Mouse (Mus musculus) left cerebral cortex, adult 9 months (tissue): ENCODE results near the gene Higd1c.
A peak's percentile ranks its signal among the peaks of the same experiment; 100 is the strongest.
"Not testable (repeated sequence)": the region's sequence is repeated elsewhere in the genome, so short reads cannot be mapped to it uniquely, and the experiment has no call there.

Experiments used
- DNase-seq, 2 experiments: peaks; one replicate each; pipeline ENCODE4 v3.0.0; 2022; ENCODE audit warnings: low spot score in 2 of 2

The Higd1c gene

DNA sequence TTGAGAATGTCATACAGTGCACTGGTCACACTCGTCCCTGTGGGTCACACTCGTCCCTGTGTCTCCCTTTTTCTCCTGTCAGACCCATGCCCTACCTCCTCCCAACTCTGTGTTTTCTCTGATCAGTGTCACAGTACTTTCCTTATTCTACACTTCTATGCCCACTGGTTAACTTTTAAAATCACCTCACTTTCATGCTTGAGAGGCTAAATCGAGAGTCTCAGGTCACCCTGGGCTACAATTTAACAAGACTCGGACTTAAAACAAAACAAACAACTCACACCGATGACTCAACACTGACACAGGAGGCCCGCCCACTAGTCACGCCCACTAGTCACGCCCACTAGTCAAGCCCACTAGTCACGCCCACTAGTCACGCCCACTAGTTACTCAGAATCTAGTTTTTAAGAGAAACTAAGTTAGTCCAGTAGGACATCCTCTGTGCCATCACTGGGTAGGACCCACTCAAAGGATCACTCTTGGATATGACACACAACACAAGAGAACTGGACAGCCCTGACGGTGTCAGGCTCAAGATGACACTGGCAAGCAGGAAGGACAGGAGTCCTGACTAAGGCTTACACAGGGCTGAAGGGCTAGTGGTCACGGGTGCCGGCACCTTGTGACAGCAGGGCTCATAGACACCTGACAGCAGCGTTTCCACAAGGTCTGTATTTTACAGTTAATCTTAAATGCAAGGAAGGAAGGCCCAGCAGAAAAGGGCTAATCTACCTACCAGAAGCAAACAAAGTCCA lies 46.8 kb downstream of the Higd1c start:
- DNase-seq: no peak

DNA sequence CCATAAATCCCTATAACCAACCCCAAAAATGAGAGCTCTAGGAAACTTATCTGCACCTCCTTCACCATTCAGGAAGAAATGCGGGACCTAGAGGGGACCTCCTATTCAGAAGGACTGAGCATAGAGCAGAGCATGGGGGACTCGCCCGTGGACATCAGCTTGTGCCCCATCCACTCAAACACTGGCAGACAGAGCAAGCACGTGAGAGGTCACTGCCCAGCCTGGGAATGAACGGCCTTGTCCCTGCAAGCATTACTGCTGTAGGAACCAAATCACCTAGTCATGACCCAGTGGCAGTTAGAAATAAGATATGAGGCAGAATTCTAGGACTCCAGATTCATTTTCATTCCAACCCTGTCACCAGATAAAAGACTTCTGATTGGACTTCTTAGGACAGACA lies 47.4 kb downstream of the Higd1c start:
- no peak for DNase-seq

DNA sequence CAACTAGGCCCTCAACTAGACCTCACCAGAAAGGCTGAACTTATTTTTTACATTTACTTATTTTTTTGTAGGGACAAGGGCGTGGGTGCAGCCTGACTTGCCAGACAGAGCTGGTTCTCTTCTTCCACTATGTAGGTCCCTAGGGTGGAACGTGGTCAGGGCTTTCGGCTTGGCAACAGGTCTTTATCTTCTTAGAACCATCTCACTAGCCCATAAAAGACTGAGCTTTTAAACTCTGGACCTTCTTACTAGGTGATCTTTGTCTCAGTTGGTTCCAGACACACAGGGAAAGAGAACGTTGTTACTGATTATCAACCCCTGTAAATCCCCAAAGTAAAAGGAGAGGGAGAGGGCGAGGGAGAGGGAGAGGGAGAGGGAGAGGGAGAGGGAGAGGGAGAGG lies 49.0 kb downstream of the Higd1c start:
- DNase-seq: no peak

DNA sequence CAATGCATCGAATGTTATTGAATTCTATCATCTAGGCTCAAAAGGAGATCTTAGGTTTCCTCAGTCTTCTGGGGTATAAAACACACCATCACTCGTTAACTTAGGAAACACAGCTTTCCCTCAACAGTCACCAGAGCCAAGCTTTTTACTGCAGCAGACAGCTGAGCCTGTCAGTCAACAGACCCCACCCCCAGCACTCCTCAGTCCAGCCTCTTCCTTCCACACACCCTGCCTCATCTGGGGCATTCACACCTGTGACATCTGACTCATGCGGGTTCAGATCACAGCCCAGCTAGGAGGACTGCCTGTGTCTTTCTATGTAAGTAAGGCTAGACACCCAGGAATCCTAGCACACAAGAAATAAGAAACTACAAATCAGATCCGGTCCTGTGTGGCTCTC lies 49.7 kb downstream of the Higd1c start:
- DNase-seq: no peak

DNA sequence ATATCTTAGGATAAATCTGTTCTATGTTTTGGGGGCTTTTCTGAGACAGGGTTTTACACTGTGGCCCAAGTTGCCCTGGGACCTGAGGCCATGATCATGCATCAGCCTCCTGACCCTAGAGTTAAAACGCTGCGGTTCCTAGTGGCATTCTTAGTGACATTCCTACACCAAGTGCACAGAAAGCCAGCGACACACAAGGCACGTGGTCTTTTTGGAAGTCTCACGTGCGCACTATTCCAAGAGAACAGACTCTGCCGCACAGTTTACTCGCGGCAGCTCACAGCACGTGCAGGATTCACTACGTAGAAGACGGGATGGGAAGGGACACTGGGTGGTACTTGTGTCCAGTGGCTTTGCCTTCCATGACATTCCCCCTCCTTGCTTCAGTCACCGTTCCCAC lies 50.6 kb downstream of the Higd1c start:
- DNase-seq: no peak

DNA sequence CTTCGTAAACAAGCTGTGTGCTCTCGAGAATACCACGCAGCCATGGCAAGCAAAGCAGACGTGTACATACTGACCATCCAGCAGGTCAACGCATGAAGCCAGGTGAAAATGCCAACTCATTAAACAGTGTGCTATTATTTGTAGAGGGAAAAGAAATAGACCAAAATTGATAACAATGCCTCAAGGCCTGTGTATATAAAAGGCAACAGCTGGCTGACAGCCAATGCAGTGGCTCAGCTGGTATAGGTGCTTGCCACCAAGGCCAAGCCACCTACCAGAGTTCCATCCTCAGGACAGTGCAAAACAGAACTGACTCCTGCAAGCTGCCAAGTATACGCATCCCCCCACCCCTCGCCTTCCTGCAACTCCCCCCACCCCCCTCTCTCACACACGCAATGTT lies 51.3 kb downstream of the Higd1c start:
- no peak for DNase-seq

DNA sequence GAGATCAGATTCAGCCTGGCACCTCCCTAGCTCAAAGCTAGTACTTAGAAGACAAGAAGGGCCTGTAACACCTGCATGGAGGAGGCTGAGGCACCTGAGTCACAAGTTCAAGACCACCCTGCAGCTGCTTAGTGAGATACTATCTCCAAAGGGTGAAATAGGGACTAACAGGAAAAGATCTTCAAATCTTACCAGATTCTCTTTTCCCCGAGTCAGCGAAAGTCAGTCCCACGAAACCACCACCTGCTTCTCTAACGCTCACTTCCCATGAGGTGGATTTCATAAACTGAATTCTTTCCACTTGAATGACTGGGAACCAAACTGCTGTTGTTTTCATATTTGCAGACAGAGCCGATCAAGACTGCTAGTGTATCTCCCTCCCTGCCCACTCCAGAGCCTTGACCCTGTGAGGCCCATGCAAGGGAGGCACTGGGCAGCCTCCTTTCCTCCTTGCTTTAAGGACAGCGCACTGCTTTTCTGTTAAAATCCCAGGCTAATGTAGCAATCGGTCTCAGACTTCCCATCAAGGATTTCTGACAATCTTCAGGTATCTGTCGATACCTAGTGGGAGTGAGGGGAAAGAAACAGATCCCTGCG lies 53.6 kb downstream of the Higd1c start:
- no peak for DNase-seq

DNA sequence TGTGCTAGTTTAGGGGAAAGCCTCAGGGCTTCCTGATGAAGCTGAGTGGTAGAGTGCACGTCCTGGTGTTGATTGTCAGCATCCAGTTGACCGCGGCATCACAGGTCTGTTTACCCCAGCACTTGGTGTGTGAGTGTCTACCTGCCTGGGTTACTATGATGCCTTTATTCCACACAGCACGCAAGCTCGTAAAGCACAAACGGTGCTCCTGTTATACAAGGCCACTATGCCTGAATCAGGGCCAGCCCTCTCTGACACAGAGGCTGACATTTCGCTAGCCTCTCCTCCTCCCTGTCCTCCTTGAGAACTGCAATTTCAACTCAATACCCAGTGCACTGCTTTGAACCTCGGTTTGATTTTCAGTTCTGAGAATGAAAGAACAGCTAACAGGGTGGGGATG lies 55.0 kb downstream of the Higd1c start:
- DNase-seq: no peak

DNA sequence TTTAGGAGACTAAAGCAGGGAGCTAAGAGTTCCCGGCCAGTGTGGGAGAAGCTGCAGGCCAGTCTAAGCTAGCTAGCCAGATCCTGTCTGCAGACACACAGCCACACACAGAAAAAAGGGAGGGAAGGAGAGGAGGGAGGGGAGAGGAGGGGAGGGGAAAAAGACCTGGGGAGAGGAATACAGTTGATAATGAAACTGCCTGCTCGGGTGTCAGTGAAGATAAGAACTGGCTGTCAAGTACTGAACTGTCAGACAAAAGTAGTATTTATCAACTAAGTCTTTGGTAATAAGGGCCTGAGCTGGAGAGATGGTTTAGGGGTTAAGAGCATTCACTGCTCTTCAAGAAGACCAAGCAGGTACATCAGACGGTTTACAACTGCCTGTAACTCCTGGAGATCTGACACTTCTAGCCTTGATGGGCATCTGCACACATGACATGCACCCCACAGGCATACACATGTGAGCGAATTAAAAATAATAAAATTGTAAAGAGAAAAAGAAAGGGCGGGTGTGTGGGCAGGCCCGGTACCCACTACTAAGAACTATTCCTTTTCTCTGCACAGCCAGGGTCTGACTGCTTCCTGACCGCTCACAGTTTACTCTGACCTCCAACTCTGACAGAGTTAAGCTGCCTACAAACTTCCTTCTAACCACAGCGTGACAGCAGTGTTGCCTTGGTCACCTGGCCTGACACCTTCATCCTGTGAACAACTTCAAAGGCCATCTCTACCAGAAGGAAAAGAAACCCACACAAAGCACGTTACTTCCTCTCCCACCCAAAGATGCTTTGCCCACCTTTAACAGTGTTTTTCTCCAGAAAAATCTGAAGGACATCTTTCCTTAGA lies 55.8 kb downstream of the Higd1c start:
- no peak for DNase-seq

DNA sequence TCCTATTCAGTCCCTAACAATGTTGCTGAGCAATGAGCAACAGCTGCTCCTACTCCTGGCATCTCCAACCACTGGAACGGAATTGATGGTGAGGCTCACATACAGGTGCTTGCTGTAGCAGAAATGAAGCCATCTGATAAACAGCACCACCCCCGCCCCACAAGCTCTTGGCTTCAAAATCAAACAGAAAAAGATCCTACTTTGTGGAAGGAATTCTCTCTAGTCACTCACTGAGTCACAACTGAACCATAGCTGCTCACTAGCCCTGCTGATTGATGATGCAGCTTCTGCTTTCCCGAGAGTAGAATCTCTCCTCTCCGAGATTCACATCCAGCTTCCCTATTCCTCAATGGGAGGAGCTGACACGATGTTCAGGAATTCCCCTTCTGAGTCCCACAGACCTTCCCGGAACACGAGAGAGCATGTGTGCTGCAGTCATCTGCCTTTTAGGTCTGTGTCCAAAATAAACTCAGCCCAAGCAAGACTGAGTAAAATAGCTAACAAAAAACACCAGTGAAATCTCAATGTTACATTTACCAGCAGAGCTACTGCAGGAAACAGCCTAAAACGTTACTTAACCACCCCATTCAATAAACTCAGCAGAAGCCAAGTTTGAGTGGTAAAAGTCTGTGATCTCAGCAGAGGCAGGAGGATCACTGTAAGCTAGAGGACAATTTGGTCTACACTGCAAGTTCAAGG lies 56.9 kb downstream of the Higd1c start:
- DNase-seq: no peak

DNA sequence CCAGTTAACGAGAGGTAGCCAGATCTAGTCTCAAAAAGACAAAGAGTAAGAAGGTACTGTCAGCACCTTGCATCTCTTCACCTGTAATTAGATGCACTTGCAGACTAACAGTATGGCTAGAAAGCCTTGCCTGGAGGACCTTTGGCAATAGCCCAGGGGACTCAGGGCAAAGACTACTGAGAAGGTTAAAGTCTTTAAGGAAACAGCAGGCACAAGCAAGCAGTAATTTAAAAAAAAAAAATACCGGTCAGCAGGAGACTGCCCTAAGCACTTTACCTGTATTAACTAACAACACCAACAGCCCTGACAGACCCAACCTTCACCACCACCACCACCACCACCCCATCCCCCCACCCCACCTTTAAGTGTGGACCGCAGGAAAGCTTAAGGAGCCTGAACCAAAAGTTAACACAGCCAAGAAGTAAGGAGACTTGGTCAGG lies 57.4 kb downstream of the Higd1c start, which contains the start of gene Gm5475:
Gene Gm5475 (plus strand): TSS at position 390 of the 440 bp plus-strand sequence.
- DNase-seq: not testable (repeated sequence)

DNA sequence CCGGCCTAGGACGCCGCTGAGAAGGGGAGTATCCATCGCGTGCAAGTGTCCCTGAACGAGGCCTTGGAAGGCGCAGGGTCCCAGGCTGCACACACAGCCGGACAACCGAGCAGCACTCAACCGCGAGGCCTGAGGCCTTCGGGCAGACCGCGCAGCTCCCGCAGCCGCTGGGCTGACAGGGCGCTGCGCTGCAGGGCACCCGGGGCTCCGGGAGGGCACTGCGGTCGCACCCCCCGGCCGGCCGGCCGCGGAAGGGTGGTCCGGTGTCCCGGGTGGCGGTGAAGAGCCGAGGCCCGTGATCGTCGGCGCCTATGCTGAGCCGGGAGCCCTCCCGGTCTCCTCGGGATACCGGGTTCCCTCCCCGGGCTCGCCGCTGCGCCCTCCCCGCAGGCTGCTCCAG lies 58.1 kb downstream of the Higd1c start:
- DNase-seq: no peak

DNA sequence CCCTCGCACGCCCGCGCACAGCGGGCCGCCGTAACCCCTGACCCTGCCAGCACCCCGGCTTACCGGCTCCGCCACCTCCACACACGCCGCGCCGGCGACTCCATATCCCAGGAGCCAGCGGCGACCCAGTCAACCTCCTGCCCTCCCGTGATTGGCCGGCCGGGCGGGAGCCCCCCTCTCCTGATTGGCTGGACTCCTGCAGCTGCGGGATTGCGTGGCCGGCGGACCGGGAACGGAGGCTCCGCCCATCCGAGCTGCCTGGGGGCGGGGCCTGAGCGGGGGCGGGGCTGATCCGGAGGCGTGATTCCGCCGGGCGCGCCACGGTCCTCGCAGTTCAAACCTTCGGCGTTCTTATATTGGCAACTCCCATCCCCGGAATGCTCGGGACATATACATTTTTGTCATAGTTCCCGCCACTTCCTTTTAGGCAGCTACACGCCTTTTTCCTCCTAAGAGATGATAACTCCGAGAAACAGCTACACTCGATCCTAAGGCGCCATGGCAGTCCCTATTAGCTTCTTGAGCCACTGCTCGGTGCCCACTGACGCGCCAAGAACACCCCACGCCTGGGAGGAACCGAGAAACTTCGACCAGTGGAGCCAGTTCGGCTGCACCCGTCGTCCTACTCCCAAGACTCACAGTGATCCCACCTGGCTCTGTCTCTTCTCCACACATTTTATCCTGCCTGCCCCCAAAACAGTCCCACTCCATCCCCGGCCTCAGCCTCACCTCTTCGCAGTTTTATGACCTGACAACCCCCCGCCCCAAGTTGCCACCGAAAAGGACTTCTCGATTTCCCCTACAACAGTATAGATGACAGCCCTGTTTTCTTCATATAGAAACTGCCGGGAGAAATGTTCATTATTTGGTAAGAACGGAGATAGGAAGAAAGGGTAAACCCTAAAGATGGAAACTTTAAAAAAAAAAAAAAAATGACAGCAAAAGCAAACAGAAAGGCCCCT lies 58.8 kb downstream of the Higd1c start:
- DNase-seq: peak; percentile 92 to 96

DNA sequence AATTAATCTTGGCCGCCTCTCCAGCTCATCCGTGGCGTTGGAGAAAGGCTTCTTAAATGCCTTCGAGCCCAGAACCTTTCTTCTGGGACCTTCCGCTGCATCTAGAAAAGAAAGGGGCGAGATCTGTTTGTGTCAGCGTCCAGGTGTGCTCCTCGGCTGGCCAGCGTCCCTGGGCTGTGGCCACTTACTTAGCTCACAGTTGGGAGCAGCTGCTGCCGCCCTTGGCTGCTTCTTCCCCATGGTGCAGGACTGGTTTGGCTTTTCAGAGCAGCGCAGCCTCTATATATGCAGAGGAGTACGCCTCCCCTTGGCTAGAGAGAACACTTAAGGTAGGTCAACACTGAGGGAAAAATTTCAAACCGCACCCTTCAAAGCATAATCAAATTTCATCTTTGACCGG lies 59.6 kb downstream of the Higd1c start:
- DNase-seq: no peak

DNA sequence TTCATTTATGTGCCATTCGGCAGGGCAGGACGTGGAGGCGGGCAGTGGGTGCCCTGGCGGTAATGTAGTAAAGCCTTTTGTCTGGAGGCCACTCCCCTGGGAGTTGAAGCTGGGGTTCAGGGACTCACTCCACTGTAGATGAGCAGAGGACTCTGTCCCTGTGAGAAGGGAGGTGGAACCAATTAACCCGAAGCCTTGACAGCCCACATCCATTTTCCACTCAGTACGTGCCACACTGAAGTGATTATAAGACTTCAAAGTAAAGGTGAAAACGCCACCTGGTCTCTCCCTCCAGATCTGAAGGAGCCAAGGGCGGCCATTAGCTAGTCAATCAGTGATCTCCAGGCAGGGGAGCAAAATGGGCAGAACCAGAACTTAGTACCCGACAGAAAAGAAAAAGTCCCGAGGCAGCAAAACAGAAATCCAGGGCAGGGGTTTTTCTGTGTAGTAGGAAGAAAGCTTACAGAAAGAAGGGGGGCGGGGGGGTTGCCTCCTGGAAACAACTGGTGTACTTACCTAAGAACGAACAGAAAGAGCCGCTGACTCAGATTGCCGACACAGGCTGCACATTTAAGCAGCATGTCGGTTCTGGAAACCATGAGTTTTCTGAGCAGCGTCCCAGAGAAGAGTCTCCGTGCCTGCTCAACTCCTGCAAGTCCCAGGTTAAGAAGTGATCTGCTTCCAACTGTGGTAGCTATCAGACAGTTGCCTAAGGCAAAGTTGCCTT lies 60.2 kb downstream of the Higd1c start, which contains the start of gene Slc11a2:
Gene Slc11a2 (minus strand): TSS at position 677 of the 727 bp plus-strand sequence.
- DNase-seq: no peak

DNA sequence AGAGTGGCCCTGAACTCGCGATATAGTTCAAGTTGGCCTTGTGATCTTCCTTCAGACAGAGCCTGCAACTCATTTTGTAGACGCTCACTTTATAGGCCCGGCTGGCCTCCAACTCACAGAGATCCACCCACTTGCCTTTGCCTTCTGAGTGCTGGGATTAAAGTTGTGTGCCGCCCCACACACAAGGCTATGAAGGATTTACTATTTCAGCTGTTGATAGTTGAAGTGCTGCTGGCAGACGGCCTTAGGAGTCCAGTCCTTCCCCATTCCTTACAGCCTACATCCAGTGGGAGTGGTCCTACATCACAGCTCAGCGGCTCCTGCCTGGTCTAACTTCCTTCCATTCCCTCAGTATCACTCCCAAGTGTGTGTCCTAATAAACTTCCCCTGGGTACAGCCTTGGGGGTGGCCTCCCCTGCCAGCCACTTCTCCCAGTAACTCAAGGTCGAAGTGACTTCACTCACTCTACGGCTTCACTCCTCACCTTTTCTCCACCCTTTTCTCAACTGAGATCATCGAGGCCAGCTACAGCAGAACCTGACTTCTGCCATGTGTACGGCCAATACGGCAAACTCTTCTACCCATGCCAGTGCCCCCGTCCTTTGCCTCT lies 64.1 kb downstream of the Higd1c start:
- DNase-seq: no peak

DNA sequence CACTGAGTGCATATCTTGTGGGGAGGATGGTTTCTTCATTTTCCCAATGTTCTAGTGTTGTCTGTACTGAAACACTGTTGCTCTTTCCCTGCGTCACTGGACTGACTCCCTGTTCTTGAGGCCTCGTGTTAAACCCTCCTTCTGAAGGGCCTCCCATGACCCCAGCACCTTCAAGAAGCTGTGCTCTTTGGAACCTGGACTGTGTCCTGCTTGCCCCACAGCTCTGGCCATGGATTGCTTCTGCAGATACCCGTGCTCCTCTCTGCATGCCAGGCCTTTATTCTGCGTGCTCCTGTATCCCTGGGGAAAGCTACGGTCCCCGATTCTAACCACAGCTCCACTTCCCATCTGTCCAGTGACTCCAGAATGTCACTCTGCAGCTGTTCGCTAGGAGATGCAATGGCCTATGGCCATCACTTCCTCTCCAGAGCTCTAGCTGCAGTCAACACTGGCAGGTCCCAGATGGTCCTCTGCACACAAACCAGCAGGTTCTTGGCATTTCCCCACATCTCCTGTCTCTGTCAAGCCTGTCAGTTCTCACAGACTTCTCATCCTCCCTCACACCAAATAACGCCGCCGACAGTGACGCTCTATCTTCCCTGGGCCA lies 65.7 kb downstream of the Higd1c start:
- DNase-seq: no peak

DNA sequence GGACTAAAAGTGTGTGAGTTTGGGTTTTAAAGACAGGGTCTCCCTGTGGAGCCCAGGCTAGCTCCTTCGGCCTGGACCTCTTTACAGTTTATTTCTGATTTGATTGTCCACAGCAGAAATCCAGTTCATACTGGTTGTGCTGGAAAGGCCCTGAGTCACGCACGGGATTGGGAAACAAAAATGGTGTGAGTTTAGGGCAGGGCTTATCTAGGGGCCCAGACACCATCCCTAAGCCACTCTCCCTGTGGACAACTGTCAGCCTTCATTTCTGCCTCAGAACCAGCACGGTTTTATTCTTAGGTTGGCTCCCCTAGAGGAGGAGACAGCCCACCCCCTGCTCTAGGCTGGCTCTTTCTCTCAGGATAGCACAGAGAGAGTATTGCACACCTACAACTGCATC lies 68.9 kb downstream of the Higd1c start:
- no peak for DNase-seq
